Mouse (Mus musculus): ENCODE data around the gene Nln.
A peak's percentile ranks its signal among the peaks of the same experiment; 100 is the strongest.

Nln gene

GRCm38 (mm10) chr13:104014038-104014437, 95.4 kb downstream of the Nln start:
- DNase-seq (ENCODE audit: low spot score), result no peak

- DNase-seq (ENCODE audit: low spot score), result no peak
These were observed 96.0 kb downstream of the Nln start for GRCm38 (mm10) chr13:104013380-104013779.

- no peak for DNase-seq (ENCODE audit: low spot score)
These were observed 97.1 kb downstream of the Nln start for GRCm38 (mm10) chr13:104012214-104012833.

DNA sequence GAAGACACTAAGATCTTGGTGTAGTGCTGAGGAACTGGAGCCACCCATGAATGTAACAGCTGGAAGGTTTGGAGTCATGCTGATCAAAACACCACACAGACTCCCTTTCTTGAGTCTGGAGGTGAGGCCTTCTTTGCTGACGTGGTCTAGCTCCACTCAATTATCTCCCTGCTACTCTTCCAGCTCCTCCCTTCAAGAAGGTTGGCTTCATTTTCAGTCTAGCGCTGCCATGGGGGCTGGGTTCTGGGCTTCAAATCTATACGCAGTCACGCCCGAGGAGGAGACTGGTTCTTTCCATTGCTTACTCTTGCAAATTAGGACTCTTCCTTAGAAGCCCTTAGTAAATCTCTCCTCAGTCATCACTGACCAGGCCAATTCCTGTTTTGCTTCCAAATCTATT, 98.1 kb downstream of the Nln start:
- DNase-seq (ENCODE audit: low spot score), result no peak

DNA sequence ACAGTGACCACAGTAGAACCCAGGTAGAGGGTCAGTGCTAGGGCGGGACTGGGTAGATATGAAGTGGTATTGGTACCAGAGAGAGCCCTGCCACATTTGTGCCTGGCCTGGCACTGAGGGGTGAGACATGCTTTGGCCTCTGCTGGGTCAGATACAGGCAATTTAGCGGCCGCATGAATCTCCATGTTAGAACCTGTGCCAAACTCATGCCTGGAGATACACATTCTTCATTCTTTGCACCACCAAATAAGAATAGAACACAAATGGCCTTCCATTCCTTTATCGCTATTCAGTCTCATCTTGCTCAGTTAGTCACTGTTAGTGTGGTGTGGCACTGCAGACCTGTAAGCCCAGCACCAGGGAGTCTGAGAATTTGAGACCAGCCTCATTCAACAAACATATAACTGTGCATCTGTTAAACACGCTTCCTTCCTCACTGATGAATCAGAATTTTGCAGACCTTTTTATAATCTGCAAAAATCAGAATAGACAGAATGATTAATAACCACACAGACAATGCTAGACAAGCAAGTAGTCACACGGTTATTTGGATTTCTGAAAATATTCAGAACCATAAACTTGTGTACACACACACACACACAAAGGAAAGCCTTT, 104.1 kb downstream of the Nln start:
- DNase-seq (ENCODE audit: low spot score), result no peak

GRCm38 (mm10) chr13:103994085-103994455, 115.3 kb downstream of the Nln start:
- DNase-seq (ENCODE audit: low spot score), result peak; percentile 13

DNA sequence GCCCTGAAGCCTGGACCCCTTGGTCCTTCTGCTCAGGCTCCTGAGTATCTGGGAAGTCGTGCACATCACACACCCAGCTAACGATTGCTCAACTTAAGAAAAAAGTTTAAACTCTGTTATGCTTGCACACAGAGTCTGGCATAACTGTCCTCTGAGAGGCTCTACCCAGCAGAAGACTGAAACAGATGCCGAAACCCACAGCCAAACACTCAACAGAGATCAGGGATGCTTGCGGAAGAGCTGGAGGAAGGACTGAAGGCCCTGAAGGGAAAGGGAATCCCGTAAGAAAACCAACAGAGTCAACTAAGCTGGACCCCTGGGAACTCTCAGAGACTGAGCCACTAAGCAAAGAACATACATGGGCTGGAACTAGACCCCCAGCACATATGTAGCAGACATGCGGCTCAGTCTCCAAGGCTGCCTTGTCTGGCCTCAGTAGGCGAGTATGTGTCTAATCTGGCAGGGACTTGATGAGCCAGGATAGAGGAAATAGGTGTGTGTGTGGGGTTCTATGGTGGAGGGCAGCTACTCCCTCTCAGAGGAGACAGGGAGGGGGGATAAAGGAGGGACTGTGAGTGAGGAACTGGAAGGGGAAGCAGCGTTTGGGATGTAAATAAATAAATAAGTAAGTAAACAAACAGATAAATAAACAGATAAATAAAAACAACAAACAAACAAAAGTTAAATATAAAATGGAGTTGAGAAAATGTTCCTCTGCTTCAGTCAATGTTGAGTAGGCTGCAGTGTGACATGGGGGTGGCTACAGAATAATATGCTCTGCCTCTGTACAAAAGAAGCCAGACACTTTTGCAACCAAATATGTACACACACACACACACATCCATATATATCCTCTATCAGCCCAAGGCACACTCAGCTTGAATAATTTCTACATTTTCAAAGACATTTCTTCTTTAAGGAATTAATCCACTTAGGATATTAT, 116.0 kb downstream of the Nln start:
- DNase-seq (ENCODE audit: low spot score), result no peak

GRCm38 (mm10) chr13:103986660-103987059, 122.8 kb downstream of the Nln start:
- DNase-seq (ENCODE audit: low spot score), result peak; percentile 68

- DNase-seq (ENCODE audit: low spot score), result peak; percentile 29
These were observed 123.7 kb downstream of the Nln start for GRCm38 (mm10) chr13:103985510-103986278.

GRCm38 (mm10) chr13:103982376-103982775, 127.0 kb downstream of the Nln start:
- DNase-seq (ENCODE audit: low spot score), result no peak

DNA sequence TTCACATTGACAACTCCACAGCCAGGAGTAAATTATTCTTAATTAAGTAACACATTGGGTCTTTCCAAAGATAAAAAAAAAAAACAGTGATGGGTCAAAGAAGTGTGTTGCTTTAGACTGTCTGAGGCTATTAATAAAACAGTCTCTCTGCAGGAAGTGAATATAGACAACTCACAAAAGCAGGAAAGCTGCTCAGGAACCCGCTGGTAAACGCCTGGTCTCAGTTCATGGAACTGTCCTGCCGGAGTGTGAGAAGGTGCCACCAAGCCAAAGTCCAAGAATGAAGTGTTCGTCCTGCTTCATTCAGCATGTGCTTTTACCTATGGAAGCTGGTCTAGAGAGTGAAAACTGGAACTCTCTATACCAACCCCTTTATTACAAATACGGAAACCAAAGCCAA, 129.0 kb downstream of the Nln start:
- DNase-seq (ENCODE audit: low spot score), result no peak

DNA sequence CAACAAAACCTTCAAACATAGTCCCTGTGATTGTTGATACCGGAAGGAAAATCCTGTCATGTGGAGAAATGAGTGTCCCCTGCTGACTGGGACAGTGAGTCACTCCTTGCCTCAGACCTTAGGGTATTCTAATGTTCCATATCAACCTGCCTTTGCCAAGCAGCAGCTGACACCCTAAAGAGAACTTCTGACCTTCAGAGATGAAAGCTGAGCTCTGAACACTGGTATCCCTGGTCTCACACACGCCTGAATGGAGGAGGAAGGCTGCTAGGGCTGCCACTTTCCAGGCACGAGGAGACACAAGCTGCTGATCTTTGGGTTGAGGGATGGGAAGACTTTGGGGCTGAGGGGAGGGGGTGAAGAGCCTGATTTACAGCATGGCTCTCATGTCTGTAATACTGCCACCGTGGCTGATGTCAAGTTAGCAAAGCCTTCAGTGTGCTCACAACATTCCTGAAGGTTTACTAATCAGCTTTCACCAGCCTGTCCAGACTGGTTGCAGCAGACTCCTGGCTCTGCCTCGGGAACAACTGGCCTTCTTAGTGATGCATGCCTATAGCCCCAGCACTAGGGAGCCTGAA, 131.0 kb downstream of the Nln start:
- peak; percentile 76 for DNase-seq (ENCODE audit: low spot score)

DNA sequence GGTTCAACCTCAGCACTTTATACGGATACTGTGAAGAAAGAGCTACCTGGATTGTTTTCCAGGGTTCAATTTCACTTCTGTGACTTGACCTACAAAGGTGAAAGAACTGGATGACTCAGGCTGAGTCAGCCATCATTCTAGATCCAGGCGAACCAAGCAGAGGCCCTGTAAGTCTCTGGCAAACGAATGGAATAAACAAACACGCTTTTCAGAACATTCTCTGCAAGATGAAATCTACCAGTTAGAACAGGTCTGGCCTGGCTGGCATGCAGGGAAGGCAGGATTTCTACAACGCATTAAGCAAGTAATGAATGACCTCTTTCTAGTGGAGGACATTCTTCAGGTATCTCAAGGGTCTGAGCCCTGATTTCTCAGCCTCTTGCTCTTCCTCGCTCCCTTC, 131.6 kb downstream of the Nln start:
- peak; percentile 71 for DNase-seq (ENCODE audit: low spot score)

GRCm38 (mm10) chr13:103976181-103976724, 133.2 kb downstream of the Nln start:
- no peak for DNase-seq (ENCODE audit: low spot score)

GRCm38 (mm10) chr13:103975101-103975500, 134.3 kb downstream of the Nln start:
- DNase-seq (ENCODE audit: low spot score), result no peak

- no peak for DNase-seq (ENCODE audit: low spot score)
These were observed 135.4 kb downstream of the Nln start for GRCm38 (mm10) chr13:103973977-103974376.
